Mouse (Mus musculus) small intestine, adult 2 months (tissue): ENCODE data around the gene Syp.

Experiments
- CTCF ChIP-seq: fragments of 200-500 bp; IDR thresholded peaks from 2 replicates; pipeline ENCODE4 v1.5.1; 2012; ENCODE audit warnings: low read depth, mild to moderate bottlenecking, control low read depth, inconsistent platforms, low read length, moderate library complexity, mixed read lengths; ENCODE audit not compliant: insufficient replicate concordance, insufficient read length; ENCODE audit errors: extremely low read depth
- POLR2A ChIP-seq: fragments of 200-500 bp; IDR thresholded peaks from 2 replicates; pipeline ENCODE4 v1.6.1; 2012; ENCODE audit warnings: low read depth, mild to moderate bottlenecking, control low read depth, inconsistent platforms, low read length, moderate library complexity

DNA sequence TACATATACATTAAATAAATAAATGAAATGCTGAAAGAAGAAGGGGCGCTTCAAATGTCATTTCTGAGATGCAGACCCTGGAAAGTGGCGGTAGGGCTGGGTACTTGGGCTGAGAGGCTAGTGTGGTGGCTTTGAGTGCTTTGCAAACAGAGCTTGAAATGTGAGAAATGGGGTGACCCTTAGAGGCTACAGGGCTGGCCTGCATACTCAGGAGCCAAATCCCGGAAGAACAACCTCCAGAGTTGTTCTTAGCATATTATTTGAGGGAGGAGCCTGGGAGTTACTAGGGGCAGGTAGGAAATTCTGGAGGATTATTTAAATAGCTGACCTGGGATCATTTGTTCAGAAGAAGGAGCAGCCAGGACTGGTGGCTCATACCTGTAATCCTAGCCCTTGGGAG is 52.2 kb downstream of the Syp start:
- no peak for TF ChIP-seq POLR2A
- no peak for TF ChIP-seq CTCF
